Comparison of ENCODE assay signal across 9 mouse cellular contexts in genomic region chr11:60160454-60161114, GRCm38 (mm10). TPM values are rescaled to one million over a fixed set of nuclear protein-coding genes. Genes with fewer than 3 reads are reported as not detected.
DNase-seq lines count a peak whose midpoint lies in the region; ATAC-seq lines count a peak whose summit lies in the region.
"Had no signal": no experiment of that assay in that cellular context is flagged by ENCODE, and none has a peak within 500 bp of the region (broad histone marks: within the 10 kb centered on the region; RNA-seq: fewer than 3 reads in every experiment).

No protein-coding gene starts in this region.

- no peak for ATAC-seq in forebrain, embryonic 11.5 days (replicated peaks; ENCODE audit: low FRiP score)
- no peak for ATAC-seq in megakaryocyte, adult 5-6 weeks (ENCODE audit: poor library complexity, severe bottlenecking)
- 0 out of 2 replicates have a peak, but pooled peaks have one; percentile 20 for ATAC-seq in liver, embryonic 16.5 days (ENCODE audit: low read depth)

- H3K9ac ChIP-seq in forebrain, embryonic 11.5 days (ENCODE audit: low read length) = no peak overlapping the region
- H3K9ac ChIP-seq in liver, embryonic 16.5 days (ENCODE audit: low read depth, low read length) = no peak overlapping the region
- H3K9ac ChIP-seq: kidney, embryonic 15.5 days had no signal

- peak overlapping the region; percentile 9; the same call in 1 of the 2 replicates for H3K27ac ChIP-seq in forebrain, embryonic 10.5 days
- H3K27ac ChIP-seq in forebrain, embryonic 11.5 days (ENCODE audit: low read depth, low read length) = no peak overlapping the region
- H3K27ac ChIP-seq in liver, embryonic 16.5 days (ENCODE audit: low read length) = no peak overlapping the region
- H3K27ac ChIP-seq: kidney, embryonic 15.5 days had no signal

- no peak for DNase-seq in forebrain, embryonic 10.5 days (ENCODE audit: extremely low spot score, low spot score)
- no peak for DNase-seq in forebrain, embryonic 11.5 days (ENCODE audit: low spot score)
- DNase-seq in thymus, postnatal 14 days = peak; percentile 65
- no peak for DNase-seq in left cerebral cortex, postnatal 25 days (ENCODE audit: low spot score in 2 of 2)
- no peak for DNase-seq in cerebellum, adult 8-10 months

- no peaks in the 10 kb centered on the region for H3K27me3 ChIP-seq in forebrain, embryonic 10.5 days (ENCODE audit: poor library complexity, severe bottlenecking)
- H3K27me3 ChIP-seq in forebrain, embryonic 11.5 days (ENCODE audit: control insufficient read depth, insufficient read depth, low read length) = no peaks in the 10 kb centered on the region
- no peaks in the 10 kb centered on the region for H3K27me3 ChIP-seq in megakaryocyte, embryonic 14.5 days (replicated peaks)
- H3K27me3 ChIP-seq in liver, embryonic 16.5 days (ENCODE audit: control insufficient read depth, insufficient read depth, low read depth, low read length) = no peaks in the 10 kb centered on the region
- H3K27me3 ChIP-seq: kidney, embryonic 15.5 days had no signal

- H3K4me3 ChIP-seq in forebrain, embryonic 10.5 days = no peak overlapping the region
- no peak overlapping the region for H3K4me3 ChIP-seq in forebrain, embryonic 11.5 days (ENCODE audit: low read depth, low read length)
- peak overlapping the region; percentile 60 for H3K4me3 ChIP-seq in megakaryocyte, embryonic 14.5 days (replicated peaks)
- H3K4me3 ChIP-seq in liver, embryonic 16.5 days (ENCODE audit: low read depth, low read length) = no peak overlapping the region
- H3K4me3 ChIP-seq: kidney, embryonic 15.5 days had no signal

- peaks cover 92% of the 10 kb centered on the region for H3K36me3 ChIP-seq in forebrain, embryonic 10.5 days (replicated peaks)
- H3K36me3 ChIP-seq in forebrain, embryonic 11.5 days (ENCODE audit: control insufficient read depth, insufficient read depth, low read length) = no peaks in the 10 kb centered on the region
- H3K36me3 ChIP-seq in megakaryocyte, embryonic 14.5 days (replicated peaks; ENCODE audit: low read length) = peaks cover 93% of the 10 kb centered on the region
- no peaks in the 10 kb centered on the region for H3K36me3 ChIP-seq in liver, embryonic 16.5 days (ENCODE audit: control insufficient read depth, insufficient read depth)

- 65% methylated on average over 3 of the region's 3 CpGs for WGBS in forebrain, embryonic 10.5 days
- 68% methylated on average over 3 of the region's 3 CpGs for WGBS in forebrain, embryonic 11.5 days
- 48% methylated on average over 3 of the region's 3 CpGs for WGBS in liver, embryonic 16.5 days (ENCODE audit: insufficient replicate concordance)

- peaks cover 50% of the 10 kb centered on the region for H3K4me1 ChIP-seq in forebrain, embryonic 10.5 days
- H3K4me1 ChIP-seq in forebrain, embryonic 11.5 days (replicated peaks; ENCODE audit: control insufficient read depth, insufficient read depth, low read length) = peaks cover 7% of the 10 kb centered on the region; the same call in 1 of the 2 replicates
- peaks cover 88% of the 10 kb centered on the region for H3K4me1 ChIP-seq in megakaryocyte, embryonic 14.5 days
- H3K4me1 ChIP-seq in liver, embryonic 16.5 days (ENCODE audit: control insufficient read depth, low read depth, low read length) = peaks cover 38% of the 10 kb centered on the region

- intact Hi-C loops in left cerebral cortex, postnatal 25 days (cut with DNase I) = no loop called here

- no peaks in the 10 kb centered on the region for H3K9me3 ChIP-seq in forebrain, embryonic 10.5 days
- H3K9me3 ChIP-seq in forebrain, embryonic 11.5 days (ENCODE audit: control insufficient read depth, low read length) = no peaks in the 10 kb centered on the region
- no peaks in the 10 kb centered on the region for H3K9me3 ChIP-seq in megakaryocyte, embryonic 14.5 days
- no peaks in the 10 kb centered on the region for H3K9me3 ChIP-seq in liver, embryonic 16.5 days (replicated peaks; ENCODE audit: control insufficient read depth, low read length)
- H3K9me3 ChIP-seq: kidney, embryonic 15.5 days had no signal

- H3K4me2 ChIP-seq in forebrain, embryonic 11.5 days (ENCODE audit: low read depth, low read length, severe bottlenecking) = no peak overlapping the region
- H3K4me2 ChIP-seq in liver, embryonic 16.5 days (ENCODE audit: low read depth, low read length) = no peak overlapping the region
- H3K4me2 ChIP-seq: kidney, embryonic 15.5 days had no signal

RNA-seq across cellular contexts. Expression of gene Rai1, which starts 55.8 kb away (rescaled TPM):
- polyA plus RNA-seq in forebrain, embryonic 10.5 days (2016; fragmentation: Nextera tagmentation; extraction: Ambion mirVana) = 24.7 and 25.3 TPM in 2 replicates
- polyA plus RNA-seq in forebrain, embryonic 11.5 days (2014; fragmentation: Nextera tagmentation; extraction: Ambion mirVana) = 28.5 and 36.4 TPM in 2 replicates
- 46.9 and 62.9 TPM in 2 replicates for polyA plus RNA-seq in megakaryocyte, embryonic 14.5 days (2012; ENCODE audit: insufficient read depth, low replicate concordance)
- 13.9 and 14.2 TPM in 2 replicates for total RNA-seq in megakaryocyte, adult 5-6 weeks (2015)
- 7.8 TPM in 2 replicates for total RNA-seq in megakaryocyte, adult 5-6 weeks (2017)
- 2.8 and 3.7 TPM in 2 replicates for polyA plus RNA-seq in liver, embryonic 16.5 days (2015; fragmentation: Nextera tagmentation; extraction: Ambion mirVana)
- total RNA-seq in left cerebral cortex, postnatal 25 days (2021) = 10 to 100 TPM; 59.4 to 69.2 TPM
